Mouse (Mus musculus) cortical plate, adult 2 months (tissue): ENCODE measurements around the gene Ushbp1.

ENCODE experiments used
- CTCF ChIP-seq: fragments of 200-500 bp; IDR thresholded peaks from 2 replicates; pipeline ENCODE4 v1.5.1; 2011; ENCODE audit warnings: mild to moderate bottlenecking, control low read depth, low read length; ENCODE audit not compliant: insufficient read depth; ENCODE audit errors: extremely low read depth
- POLR2A ChIP-seq: fragments of 200-500 bp; IDR thresholded peaks from 2 replicates; pipeline ENCODE4 v1.6.1; 2011; ENCODE audit warnings: mild to moderate bottlenecking, low read length, control low read depth; ENCODE audit not compliant: insufficient read depth; ENCODE audit errors: extremely low read depth

GRCm38 (mm10) chr8:71366771-71367528, 28.7 kb downstream of the Ushbp1 start, which contains the start of gene Use1:
- TF ChIP-seq POLR2A (peak; percentile 72), CTCF (no peak)
